Mouse (Mus musculus): Measurements from ENCODE around the gene Tnfrsf1a.

Gene Tnfrsf1a

GRCm38 (mm10) chr6:125385066-125385974 is 36.2 kb downstream of the Tnfrsf1a start:
- DNase-seq (ENCODE audit: low spot score in 2 of 2): no peak

GRCm38 (mm10) chr6:125386080-125386479 is 36.9 kb downstream of the Tnfrsf1a start:
- DNase-seq (ENCODE audit: low spot score in 2 of 2): no peak

- DNase-seq (ENCODE audit: low spot score in 2 of 2): no peak
Measured at GRCm38 (mm10) chr6:125389853-125390252, 40.7 kb downstream of the Tnfrsf1a start.

- DNase-seq (ENCODE audit: low spot score in 2 of 2): no peak
Measured at GRCm38 (mm10) chr6:125405461-125406382, 56.6 kb downstream of the Tnfrsf1a start.

- DNase-seq (ENCODE audit: low spot score in 2 of 2): no peak
Measured at GRCm38 (mm10) chr6:125407224-125407623, 58.1 kb downstream of the Tnfrsf1a start.

GRCm38 (mm10) chr6:125407657-125408056 is 58.5 kb downstream of the Tnfrsf1a start:
- no peak for DNase-seq (ENCODE audit: low spot score in 2 of 2)

- no peak for DNase-seq (ENCODE audit: low spot score in 2 of 2)
Measured at GRCm38 (mm10) chr6:125410551-125410950, 61.4 kb downstream of the Tnfrsf1a start.

GRCm38 (mm10) chr6:125410995-125411547 is 61.9 kb downstream of the Tnfrsf1a start:
- no peak for DNase-seq (ENCODE audit: low spot score in 2 of 2)

GRCm38 (mm10) chr6:125411661-125412060 is 62.5 kb downstream of the Tnfrsf1a start:
- DNase-seq (ENCODE audit: low spot score in 2 of 2): no peak
